Mouse (Mus musculus) spleen, postnatal 36 days (tissue): ENCODE data around the gene 1110032A03Rik.

ENCODE experiments used
- DNase-seq, 2 experiments: peaks; one replicate each; pipeline ENCODE4 v3.0.0; 2022; ENCODE audit warnings: low spot score in 2 of 2, mixed read lengths in 1 of 2

The 1110032A03Rik gene

DNA sequence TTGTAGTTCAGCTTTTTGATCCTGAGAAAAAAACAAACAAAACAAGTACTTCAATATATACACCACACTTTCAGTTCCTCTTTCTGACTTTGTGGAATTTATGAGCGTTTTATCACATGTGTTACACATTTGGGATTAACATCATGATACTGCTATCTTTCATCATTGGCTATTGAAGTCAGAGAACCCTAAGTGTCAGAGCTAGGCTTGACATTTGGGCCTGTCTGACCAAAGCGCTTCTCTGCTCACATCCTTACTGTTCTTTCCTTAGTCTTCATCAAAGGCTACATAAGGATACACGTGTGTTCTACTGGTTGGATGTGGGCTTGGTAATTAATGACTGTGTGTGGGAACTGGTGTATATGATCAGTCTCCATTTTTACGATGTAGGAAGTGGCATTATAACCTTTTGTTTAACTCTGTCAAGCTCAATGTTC lies 1.3 kb downstream of the 1110032A03Rik start:
- peak in 1 of 2 experiments; percentile 11 for DNase-seq

DNA sequence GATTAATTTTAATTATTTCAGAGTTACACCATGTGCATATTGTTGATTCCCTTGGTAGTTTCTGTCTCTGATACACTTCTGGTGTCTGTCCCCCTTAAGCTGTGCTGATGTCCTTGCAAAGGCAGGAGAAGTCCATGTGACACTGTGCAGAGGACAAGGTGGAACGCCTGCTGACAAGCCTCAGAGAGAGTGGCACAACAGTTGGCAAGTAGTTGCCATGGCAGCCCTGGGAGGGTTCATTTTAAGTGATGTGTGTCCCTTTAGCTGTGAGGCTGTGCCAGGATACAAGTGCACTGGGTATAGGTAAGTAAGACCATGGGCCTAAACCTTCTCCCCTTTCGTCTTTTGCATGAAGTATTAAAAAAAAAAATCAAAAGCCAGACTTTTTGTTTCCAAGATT lies 5.3 kb downstream of the 1110032A03Rik start:
- no peak for DNase-seq

DNA sequence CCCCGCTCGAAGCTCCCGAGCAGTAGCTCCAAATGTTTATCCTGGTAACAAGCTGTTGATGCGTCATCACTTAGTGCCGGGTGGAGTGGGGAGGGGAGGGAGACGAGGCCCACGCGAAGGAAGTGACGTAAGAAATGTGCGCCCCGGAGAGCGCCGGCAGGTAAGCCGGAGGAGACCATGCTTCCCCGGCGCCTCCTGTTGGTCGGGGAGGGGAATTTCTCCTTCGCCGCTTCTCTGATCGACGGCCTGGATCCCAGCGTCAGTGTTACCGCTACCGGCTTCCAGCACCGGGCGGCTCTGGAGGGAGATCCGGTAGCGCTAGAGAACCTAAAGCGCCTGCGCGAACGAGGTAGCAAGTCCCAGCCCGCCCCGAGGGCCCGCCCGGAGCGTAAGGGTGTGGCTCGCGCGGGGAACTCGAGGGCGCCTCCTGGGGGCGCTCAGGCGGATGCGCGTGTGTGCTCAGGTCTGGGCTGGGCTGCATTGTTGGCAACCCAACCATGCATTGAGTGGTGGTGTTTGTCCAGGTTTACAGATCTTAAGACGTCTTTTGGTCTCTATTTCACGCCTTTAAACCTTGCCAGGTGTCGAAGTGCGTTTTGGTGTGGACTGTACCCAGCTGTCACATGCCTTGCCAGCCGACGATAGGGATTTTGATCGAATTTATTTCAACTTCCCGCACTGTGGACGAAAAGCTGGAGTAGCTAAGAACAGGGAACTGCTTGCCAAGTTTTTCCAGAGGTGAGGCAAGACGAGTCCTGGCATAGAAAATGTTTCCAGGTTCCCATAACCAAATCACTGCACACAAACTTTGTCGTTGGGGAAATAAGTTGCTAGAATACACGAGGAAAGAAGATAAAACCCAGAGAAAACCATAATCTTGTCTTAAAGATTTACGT lies 7.0 kb downstream of the 1110032A03Rik start, which contains the start of gene Fdxacb1:
Gene Fdxacb1 (plus strand): TSS at position 130 of the 896 bp plus-strand sequence.
- peak; percentile 97 for DNase-seq

DNA sequence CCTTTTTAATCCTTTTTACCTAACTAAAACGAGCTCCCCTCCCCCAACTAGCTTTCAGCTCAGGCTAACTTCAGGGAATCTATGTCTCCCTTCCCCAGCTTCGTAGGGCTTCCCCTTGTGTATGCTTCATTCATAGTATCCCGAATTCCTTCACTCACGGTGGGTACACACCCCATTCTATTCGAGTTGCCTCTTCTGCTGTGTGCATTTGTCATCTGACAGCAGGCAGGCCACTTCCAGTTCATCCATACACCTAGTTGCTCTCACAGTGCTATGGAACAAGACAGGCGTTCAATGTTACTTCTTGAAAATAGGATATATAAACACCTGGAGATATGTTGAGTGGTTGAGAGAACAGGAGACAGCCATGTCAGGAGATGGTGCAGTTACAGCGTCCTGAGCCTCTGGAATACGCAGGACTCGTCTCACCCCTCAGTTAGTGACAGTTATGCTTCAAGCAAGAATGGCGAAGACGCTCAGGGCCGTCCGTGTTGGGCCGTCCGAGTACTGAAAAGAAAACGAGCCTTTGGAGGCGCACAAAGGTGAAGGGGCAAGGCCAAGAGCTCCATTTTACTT lies 7.7 kb downstream of the 1110032A03Rik start:
- no peak for DNase-seq

DNA sequence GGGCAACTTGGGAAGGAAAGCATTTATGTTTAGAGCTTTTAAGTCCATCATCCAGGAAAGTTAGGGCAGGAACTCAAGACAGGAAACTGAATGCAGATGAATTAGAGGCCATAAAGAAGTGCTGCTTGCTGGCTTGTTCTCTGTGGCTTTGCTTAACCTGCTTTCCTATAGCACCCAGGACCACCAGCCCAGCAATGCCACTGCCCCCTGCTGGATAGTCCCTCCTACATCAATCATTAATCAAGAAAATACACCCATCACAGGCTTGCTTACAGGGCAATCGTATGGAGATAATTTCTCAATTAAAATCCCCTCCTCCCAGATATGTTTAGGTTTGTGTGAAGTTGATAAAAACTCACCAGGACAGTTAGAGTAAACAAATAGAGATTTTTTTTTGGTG lies 12.0 kb downstream of the 1110032A03Rik start:
- no peak for DNase-seq

DNA sequence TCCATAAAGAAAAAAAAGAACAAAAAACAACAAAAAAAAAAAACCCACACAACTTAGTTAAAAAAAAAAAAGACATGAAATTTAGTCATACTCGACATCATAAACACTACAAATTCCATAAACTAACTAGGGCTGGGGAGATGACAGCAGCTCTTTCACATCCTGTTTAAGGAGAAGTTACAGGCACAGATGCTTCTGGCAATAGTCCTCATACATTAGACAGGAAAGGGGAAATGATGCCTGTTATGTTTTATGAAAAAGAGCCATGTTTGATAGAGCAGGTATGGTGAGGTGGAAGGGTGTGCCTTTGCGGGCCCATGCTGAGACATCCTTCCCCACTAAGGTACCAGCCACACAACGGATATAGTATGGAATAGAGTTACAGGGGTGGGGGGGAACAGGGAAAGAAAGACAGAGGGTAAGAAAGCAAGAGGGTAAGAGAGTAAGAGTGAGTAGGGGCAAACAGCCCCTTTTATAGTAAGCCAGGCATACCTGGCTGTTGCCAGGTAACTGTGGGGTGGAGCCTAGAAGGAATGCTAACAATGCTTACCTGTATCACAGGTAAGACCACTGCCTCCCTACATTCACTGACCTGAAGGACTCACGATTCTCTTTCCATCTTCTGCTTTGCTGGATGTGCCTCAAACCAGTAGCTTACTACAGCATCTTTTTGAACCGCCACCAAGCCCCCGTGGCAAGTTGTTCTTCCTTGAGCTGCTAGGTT lies 13.6 kb downstream of the 1110032A03Rik start:
- no peak for DNase-seq

DNA sequence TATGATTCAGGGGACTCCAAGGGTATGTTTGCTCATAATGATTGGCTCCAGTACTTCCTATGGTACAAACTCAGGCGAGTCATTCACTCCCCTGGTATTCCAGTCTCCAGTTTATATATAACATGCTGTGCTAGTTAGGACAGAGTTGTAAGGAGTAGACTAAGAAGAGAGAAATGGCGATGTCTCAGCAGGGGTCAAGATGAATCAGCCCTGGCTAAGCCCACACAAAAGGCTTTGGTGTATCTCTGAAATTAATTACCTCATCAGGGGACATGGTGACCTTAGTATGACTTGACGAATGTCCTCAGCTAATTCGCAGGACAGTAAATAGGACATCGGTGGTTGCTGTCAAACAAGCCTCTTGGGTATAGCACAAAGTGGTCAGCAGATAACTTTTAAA lies 18.6 kb downstream of the 1110032A03Rik start:
- DNase-seq: no peak

DNA sequence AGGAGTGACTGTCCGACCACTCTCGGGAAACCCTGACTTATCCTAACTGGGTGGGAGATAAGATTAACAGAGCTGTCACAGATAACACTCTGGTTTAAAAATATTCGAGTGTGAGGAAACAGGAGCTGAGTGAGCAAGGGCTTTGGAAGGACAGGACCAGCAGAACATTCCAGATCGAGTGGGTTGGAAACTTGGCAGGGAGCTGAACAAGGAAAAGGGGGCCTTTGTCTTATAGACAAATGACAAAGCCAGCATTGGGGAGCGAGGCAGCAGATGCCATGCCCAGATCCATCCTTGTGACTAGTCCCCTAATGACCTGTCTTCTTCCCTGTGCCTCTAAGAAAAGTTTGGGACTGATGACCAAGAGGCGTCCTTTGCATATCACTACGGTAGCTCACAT lies 21.4 kb downstream of the 1110032A03Rik start:
- no peak for DNase-seq

DNA sequence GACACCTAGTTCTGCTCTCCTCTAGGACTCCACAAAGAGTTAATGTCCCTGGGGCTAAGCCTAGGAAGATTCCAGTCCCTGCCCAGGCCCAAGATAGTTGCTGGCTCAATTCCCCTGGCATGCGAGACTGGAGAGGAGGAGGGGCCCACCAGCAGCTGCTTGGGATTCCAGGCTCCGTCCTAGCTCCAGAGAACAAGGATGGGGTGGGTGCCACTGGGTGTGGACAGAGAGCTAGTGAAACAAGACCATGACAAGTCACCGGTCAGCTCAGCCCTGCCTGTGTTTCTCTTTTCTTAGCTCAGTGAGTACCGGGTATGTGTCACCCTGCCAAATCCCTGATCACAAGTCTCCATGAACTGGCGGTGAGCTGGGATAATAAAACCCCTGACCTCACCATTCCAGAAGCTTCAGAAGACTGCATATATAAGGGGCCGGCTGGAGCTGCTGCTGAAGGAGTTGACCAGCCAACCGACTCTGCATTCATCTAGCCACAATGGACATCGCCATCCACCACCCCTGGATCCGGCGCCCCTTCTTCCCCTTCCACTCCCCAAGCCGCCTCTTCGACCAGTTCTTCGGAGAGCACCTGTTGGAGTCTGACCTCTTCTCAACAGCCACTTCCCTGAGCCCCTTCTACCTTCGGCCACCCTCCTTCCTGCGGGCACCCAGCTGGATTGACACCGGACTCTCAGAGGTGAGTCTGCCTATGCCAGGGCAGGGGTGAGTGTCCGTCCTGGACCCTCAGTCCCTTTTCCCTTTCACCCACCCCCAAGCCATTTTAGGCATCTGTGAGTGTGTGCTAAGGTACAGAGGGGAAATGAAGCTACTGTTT lies 22.3 kb downstream of the 1110032A03Rik start:
- no peak for DNase-seq

DNA sequence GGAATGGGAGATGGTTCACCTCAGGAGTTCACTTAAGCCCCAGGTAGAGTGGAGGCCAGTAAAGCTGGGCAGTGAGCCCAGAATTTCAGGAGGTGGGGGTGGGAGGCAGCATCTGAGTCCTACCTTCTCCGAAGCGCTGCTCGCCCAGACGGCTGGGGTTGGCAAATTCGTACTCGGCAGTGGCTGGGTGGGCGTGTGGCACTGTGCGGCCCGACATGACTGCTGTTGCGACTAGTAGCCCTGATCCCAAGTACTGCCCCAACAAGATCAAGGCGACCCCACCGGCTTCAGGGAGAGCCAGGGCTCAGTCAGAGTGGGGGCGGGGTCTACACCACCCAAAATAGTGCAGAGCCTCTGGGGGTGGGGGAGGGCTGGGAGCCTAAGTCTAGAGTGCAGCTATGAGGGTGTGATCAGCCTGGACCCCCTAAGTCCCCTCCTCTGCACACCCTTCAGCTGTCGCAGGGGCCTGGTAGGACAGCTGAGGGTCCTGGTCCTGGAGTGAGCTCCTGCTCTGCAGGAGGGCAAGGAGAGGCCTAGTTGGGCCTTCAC lies 23.2 kb downstream of the 1110032A03Rik start, which contains the start of gene Hspb2:
Gene Hspb2 (minus strand): TSS at position 301 of the 549 bp plus-strand sequence.
- DNase-seq: no peak

DNA sequence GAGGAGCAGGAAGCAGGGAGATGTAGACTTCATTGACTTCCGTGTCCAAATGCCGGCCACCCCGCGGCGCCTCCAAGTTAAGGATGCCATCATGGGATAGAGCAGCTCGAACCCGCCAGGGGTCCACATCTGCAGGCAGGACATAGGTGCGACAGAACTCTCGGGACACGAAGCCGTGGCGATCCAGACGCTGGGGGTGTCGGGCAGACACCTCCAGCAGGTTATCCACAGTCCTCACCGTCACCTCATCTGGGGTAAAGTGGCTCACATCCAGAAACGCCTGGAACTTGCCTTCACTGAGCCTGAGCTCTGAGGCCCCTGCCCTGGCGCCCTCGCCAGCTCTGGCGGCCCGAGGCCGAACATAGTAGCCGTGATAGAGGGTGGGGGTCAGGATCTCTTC lies 24.0 kb downstream of the 1110032A03Rik start, which contains the start of gene Cryab:
Gene Cryab (plus strand): TSS at position 3 of the 400 bp plus-strand sequence.
- DNase-seq: no peak

DNA sequence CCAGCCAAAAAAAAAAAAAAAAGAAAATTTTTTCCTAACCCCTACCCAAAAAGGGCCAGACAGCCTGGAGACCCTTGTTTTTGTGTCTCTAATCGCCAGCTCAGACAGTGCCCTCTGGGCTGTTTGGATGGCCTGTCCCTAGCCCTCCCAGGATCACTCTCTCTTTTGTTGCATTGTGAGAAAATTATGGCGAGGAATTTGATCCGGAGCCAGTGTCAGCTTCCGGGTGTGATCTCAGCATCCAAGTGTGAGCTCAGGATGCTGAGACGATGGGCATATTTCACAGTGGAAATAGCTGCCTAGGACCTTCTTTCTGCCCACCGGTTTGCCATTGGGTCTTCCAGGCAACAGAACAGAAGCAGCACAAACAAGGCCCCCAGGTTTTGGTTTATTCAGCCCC lies 24.6 kb downstream of the 1110032A03Rik start:
- DNase-seq: no peak

DNA sequence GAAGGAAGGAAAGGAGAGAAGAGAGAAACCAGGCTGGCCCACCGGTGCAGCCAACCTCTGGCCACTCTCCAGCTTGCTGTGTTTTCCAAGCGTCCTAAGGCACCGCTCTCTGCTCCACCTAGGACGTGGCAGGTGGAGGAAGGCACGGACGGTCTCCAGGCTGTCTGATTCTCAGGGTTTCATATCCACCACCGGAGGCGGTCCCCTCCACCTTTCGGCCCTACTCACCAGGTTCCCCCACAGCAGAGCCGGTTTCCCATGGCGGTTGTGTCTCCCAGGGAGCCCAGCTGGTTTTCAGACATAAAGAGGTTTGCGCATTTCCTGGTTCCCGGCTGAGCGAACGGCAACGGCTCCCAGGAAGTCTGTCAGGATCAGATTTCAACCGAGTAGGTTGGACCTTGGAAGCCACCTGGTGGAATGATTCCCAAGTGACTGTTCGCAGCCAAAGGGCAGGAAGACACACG lies 29.1 kb downstream of the 1110032A03Rik start, which contains the start of gene 2310030G06Rik:
Gene 2310030G06Rik (minus strand): TSS at position 323 of the 464 bp plus-strand sequence.
- DNase-seq: no peak

DNA sequence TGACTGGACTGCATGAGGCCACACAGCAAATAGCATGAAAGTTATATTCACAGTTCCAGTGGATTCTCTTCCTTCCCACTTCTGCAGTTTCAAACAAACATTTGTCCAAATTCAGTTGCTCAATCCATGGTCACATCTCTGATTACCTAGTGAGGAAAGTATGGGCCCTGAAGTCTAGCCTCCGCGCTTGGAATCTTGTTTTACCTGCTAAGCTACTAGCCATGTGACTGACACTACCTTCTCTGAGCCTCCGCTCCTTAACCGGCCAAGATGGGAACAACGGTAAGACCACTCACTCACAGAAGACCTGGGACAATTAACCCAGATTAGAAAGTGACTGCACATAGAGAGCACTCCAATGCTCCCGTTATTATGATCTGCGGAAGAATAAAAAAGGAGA lies 29.5 kb downstream of the 1110032A03Rik start:
- DNase-seq: no peak

DNA sequence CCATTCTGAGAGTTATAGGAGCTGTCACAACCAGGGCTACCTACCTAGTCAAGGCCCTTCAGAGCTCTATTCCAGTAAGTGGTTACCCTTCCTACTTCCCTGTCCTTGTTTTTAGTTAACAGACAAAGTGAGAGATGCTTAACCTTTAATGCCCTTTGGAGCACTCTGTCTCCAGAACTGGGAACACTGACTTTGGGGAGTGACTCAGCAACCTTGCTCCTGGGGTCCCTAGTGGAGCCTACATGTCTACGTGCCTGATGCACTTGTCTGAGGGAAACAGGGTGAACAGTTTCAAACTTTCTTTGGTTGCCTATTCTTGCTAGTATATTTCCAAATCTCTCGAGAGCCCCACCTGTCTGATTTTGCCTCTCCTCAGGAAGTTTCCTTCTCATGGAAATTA lies 32.6 kb downstream of the 1110032A03Rik start:
- no peak for DNase-seq

DNA sequence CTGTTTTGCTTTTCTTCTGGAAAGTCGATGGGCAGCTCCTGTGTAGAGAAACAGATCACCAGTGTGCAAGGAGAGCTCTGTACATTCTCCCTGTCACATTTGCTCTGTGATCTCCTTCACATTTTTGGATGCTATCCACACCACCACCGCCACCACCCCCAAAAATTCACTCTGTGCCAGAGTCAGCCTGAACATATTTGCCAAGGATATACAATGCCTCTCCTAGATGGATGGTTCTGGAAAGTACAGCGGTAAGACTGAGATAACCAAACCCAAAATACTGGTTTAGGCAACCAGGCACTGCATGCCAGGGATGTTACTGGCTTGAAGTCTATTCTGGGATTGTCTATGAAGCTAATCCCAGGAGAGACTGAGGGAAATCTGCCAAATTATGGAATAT lies 33.1 kb downstream of the 1110032A03Rik start:
- DNase-seq: no peak

DNA sequence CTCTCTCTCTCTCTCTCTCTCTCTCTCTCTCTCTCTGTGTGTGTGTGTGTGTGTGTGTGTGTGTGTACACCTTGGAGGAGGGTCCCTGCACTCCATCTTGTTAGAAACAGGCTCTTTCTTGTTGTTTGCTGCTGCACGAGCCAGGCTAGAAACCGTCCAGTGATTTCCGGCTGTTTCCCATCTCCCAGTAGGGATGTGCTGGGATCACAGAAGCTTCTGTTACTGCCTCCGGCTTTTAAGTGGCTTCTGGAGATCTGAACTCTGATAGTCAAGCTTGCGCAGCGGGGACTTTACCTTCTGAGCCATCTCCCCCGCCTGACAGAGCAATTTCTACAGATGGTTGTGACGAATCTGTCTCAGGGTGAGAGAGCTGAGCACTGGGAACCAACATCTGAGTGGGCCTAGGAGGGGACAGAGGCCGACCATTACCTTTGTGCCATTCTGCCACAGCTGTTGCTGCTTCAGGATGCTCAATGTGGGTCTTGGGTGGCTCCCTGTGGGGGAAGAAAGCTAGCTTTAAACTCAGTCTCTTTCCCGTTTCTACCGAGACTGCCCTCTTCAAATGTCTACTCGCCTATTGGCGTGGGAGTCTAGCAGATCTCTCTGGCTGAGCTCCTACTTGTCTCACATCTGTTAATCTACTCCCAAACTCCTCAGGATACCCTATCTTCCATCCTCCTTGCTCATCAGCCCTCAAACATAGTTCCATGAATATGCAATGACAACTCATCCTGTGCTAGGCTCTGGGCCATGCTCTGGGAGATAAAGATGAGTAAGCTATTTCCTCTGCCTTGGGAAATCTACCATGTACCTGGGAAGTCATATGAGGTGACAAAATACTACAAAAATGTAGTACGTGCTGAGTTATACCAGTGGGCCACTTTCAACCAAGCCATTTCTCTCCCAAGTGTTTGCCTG lies 34.2 kb downstream of the 1110032A03Rik start:
- DNase-seq: no peak

DNA sequence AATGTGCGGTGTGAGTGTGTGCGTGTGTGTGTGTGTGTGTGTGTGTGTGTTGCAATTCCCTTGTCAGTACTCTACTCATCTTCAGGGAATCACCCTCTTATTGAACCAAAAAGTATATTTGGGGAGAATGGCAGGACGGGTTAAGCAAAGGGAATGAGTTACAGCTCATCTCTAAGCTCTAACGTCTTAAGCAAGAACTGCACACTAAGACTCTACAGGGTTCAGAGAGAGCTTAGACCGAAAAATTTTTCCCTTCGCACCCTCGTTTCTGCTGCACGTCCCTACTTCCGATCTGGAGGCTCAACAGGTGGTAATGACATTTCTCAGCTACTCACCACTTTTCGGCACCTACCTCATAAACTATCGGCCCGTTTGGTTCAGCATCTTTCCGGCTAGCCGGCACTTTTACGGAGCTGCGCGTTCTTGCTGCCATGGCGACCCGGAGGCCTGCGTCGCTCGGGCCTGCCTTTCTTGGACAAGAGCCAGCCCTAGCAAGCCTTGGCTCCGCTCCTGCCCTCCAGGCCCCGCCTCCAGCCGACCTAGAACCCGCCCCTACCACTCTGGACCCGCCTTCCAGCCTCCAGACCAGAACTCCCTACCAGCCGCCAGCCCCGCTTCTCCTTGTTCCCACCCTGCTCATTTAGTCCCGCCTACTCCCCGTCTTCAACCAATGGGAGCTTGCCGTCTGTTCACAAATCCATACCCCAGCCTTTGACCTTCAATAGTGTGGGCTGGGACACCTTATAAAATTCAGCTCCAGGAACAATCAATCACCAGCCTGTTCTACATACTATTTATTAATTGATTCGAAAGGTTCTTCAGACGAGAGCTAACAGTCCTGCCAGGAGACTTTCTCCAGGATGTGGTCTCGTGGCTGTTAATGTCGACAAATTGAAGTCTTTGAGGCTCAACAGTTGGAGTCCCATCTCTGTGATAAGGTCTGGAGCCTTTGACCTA lies 36.1 kb downstream of the 1110032A03Rik start, which contains the start of gene Dixdc1:
Gene Dixdc1 (minus strand): TSS at position 604 of the 957 bp plus-strand sequence.
- peak; percentile 79 for DNase-seq
